Mouse (Mus musculus): ENCODE results near the gene Alpl. TPM values are rescaled to one million over a fixed set of nuclear protein-coding genes. Genes with fewer than 3 reads are reported as not detected.

The Alpl gene
- polyA plus RNA-seq, 1 experiment from 2014 or later: 3.0 TPM

DNA sequence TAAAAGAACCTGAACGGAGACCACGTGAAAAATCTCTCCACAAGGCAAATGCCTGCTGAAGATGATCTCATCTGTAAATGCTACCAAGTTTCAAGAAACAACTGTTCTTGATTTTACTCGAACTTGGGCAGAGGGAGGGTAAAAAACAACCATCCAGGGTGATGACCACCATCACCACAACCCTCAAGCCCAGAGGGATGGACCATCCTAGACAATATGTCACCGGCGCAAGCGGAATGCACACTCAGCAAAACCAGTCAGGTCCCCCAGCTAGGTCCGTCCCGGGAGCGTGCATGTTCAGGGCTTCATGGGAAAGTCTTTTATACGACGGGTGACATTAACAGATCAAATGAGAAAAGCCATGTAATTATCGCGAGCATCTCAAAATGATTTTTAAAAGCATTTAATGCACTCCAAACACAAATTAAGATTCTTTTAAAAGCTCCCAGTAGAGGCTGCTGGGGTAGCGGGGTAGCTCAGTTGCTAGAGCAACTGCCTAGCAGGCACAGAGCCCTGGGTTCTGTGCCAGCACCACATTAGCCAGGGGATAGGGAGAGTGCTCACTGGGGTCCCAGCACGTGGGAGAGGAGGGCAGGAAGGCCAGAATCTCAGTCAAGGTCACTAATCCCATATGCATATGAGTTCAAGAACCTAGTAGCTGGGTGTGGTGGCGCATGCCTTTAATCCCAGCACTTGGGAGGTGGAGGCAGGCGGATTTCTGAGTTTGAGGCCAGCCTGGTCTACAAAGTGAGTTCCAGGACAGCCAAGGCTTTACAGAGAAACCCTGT, 17.6 kb downstream of the Alpl start:
- Histone ChIP-seq H3K4me1 (ENCODE audit: insufficient read depth, low read depth, low read length) (no peaks in the 10 kb centered on the region), H3K4me2 (replicated peaks; ENCODE audit: low read depth, low read length) (no peak overlapping the region), H3K9me3 (ENCODE audit: low read length) (no peaks in the 10 kb centered on the region), H3K9ac (replicated peaks; ENCODE audit: low read depth) (no peak overlapping the region), H3K4me3 (ENCODE audit: low read depth, low read length) (no peak overlapping the region), H3K27me3 (replicated peaks; ENCODE audit: insufficient read depth, low read length) (no peaks in the 10 kb centered on the region), H3K36me3 (ENCODE audit: insufficient read depth, low read length) (no peaks in the 10 kb centered on the region), H3K27ac (ENCODE audit: low read length) (no peak overlapping the region)
- 78% methylated on average over 17 of the region's 17 CpGs for WGBS
- ATAC-seq (no peak), DNase-seq (ENCODE audit: low spot score) (no peak)
- TF ChIP-seq EP300 (IDR thresholded peaks at IDR 0.05) (no peak), CTCF (IDR thresholded peaks at IDR 0.05) (no peak)

- no peak overlapping the region for H3K9ac ChIP-seq (replicated peaks; ENCODE audit: low read depth)
- 87% methylated on average over 4 of the region's 4 CpGs for WGBS
- no peak overlapping the region for H3K27ac ChIP-seq (ENCODE audit: low read length)
- no peaks in the 10 kb centered on the region for H3K36me3 ChIP-seq (ENCODE audit: insufficient read depth, low read length)
- DNase-seq (ENCODE audit: low spot score) (no peak), ATAC-seq (no peak)
- H3K4me2 ChIP-seq (replicated peaks; ENCODE audit: low read depth, low read length): no peak overlapping the region
- H3K4me3 ChIP-seq (ENCODE audit: low read depth, low read length): no peak overlapping the region
- H3K4me1 ChIP-seq (ENCODE audit: insufficient read depth, low read depth, low read length): no peaks in the 10 kb centered on the region
- H3K9me3 ChIP-seq (ENCODE audit: low read length): no peaks in the 10 kb centered on the region
- H3K27me3 ChIP-seq (replicated peaks; ENCODE audit: insufficient read depth, low read length): no peaks in the 10 kb centered on the region
- no peak for TF ChIP-seq EP300 (IDR thresholded peaks at IDR 0.05)
- TF ChIP-seq CTCF (IDR thresholded peaks at IDR 0.05): no peak
Measured at GRCm38 (mm10) chr4:137777866-137778265, 18.3 kb downstream of the Alpl start.

GRCm38 (mm10) chr4:137774505-137774904, 21.7 kb downstream of the Alpl start:
- H3K4me1 ChIP-seq (ENCODE audit: insufficient read depth, low read depth, low read length): no peaks in the 10 kb centered on the region
- no peak overlapping the region for H3K4me3 ChIP-seq (ENCODE audit: low read depth, low read length)
- no peak for TF ChIP-seq EP300 (IDR thresholded peaks at IDR 0.05)
- TF ChIP-seq CTCF (IDR thresholded peaks at IDR 0.05): no peak
- ATAC-seq (no peak), DNase-seq (ENCODE audit: low spot score) (no peak)
- H3K36me3 ChIP-seq (ENCODE audit: insufficient read depth, low read length): no peaks in the 10 kb centered on the region
- no peak overlapping the region for H3K27ac ChIP-seq (ENCODE audit: low read length)
- H3K4me2 ChIP-seq (replicated peaks; ENCODE audit: low read depth, low read length): no peak overlapping the region
- H3K9ac ChIP-seq (replicated peaks; ENCODE audit: low read depth): no peak overlapping the region
- WGBS: 82% methylated on average over 6 of the region's 6 CpGs
- no peaks in the 10 kb centered on the region for H3K9me3 ChIP-seq (ENCODE audit: low read length)
- H3K27me3 ChIP-seq (replicated peaks; ENCODE audit: insufficient read depth, low read length): no peaks in the 10 kb centered on the region

DNA sequence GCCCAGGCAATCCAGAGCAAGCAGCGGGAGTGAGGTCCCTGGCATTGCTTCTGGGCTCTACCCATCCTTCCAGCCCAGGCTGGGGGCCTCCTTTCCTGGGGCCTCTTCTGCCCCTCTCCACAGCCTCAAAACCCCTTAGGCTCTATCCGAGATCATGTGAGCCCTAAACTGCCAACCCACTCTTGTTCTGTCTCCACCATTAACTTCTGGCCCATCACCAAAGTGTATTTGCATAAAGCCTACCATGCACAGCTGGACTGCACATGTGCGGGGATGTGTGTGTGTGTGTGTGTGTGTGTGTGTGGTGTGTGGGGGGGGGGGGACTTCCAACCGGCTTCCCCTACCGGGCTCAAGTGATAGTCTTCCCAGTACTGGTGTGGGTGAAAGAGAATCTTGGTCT, 22.2 kb downstream of the Alpl start:
- ATAC-seq (no peak), DNase-seq (ENCODE audit: low spot score) (no peak)
- no peaks in the 10 kb centered on the region for H3K27me3 ChIP-seq (replicated peaks; ENCODE audit: insufficient read depth, low read length)
- H3K27ac ChIP-seq (ENCODE audit: low read length): no peak overlapping the region
- 68% methylated on average over 5 of the region's 5 CpGs for WGBS
- no peaks in the 10 kb centered on the region for H3K36me3 ChIP-seq (ENCODE audit: insufficient read depth, low read length)
- H3K4me3 ChIP-seq (ENCODE audit: low read depth, low read length): no peak overlapping the region
- H3K9ac ChIP-seq (replicated peaks; ENCODE audit: low read depth): no peak overlapping the region
- no peak for TF ChIP-seq EP300 (IDR thresholded peaks at IDR 0.05)
- no peak for TF ChIP-seq CTCF (IDR thresholded peaks at IDR 0.05)
- H3K4me2 ChIP-seq (replicated peaks; ENCODE audit: low read depth, low read length): no peak overlapping the region
- H3K9me3 ChIP-seq (ENCODE audit: low read length): no peaks in the 10 kb centered on the region
- no peaks in the 10 kb centered on the region for H3K4me1 ChIP-seq (ENCODE audit: insufficient read depth, low read depth, low read length)

DNA sequence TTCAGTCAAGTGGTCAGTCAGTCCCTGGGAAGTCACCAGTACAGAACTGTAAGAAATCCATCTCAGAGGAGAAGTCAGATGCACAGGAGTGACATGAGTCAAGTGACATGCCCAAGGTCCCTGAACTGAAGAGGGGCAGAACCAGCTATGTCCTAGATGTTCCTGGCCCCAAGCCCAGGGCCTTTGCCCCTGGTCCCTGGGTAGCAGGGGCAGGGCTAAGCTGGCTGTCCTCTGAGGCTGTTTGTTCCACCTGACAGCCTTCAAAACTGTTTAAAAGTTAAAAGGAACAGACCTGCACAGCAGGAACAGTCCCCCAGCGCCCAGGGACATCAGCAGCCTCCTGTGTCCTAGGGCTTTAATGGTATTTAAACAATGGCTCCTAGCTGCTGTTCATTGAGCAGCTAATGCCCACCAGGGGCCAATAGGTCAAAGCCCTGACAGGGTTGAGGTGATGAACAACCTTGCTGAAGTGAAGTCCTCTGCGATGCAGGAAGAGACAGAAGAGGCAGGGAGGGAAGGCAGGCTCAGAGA, 22.8 kb downstream of the Alpl start:
- no peak for TF ChIP-seq CTCF (IDR thresholded peaks at IDR 0.05)
- no peak for TF ChIP-seq EP300 (IDR thresholded peaks at IDR 0.05)
- H3K27ac ChIP-seq (ENCODE audit: low read length): no peak overlapping the region
- H3K9ac ChIP-seq (replicated peaks; ENCODE audit: low read depth): no peak overlapping the region
- H3K4me3 ChIP-seq (ENCODE audit: low read depth, low read length): no peak overlapping the region
- DNase-seq (ENCODE audit: low spot score): no peak
- H3K4me2 ChIP-seq (replicated peaks; ENCODE audit: low read depth, low read length): no peak overlapping the region
- H3K27me3 ChIP-seq (replicated peaks; ENCODE audit: insufficient read depth, low read length): no peaks in the 10 kb centered on the region
- H3K36me3 ChIP-seq (ENCODE audit: insufficient read depth, low read length): no peaks in the 10 kb centered on the region
- H3K4me1 ChIP-seq (ENCODE audit: insufficient read depth, low read depth, low read length): no peaks in the 10 kb centered on the region
- H3K9me3 ChIP-seq (ENCODE audit: low read length): no peaks in the 10 kb centered on the region
- 47% methylated on average over 2 of the region's 2 CpGs for WGBS
- ATAC-seq: no peak

GRCm38 (mm10) chr4:137772438-137773056, 23.6 kb downstream of the Alpl start:
- H3K9ac ChIP-seq (replicated peaks; ENCODE audit: low read depth): no peak overlapping the region
- no peaks in the 10 kb centered on the region for H3K27me3 ChIP-seq (replicated peaks; ENCODE audit: insufficient read depth, low read length)
- no peak overlapping the region for H3K27ac ChIP-seq (ENCODE audit: low read length)
- H3K9me3 ChIP-seq (ENCODE audit: low read length): no peaks in the 10 kb centered on the region
- DNase-seq (ENCODE audit: low spot score) (peak; percentile 47), ATAC-seq (peak; percentile 23)
- no peak overlapping the region for H3K4me3 ChIP-seq (ENCODE audit: low read depth, low read length)
- no peak for TF ChIP-seq EP300 (IDR thresholded peaks at IDR 0.05)
- 59% methylated on average over 16 of the region's 16 CpGs for WGBS
- H3K4me2 ChIP-seq (replicated peaks; ENCODE audit: low read depth, low read length): no peak overlapping the region
- no peaks in the 10 kb centered on the region for H3K36me3 ChIP-seq (ENCODE audit: insufficient read depth, low read length)
- H3K4me1 ChIP-seq (ENCODE audit: insufficient read depth, low read depth, low read length): no peaks in the 10 kb centered on the region
